Mouse (Mus musculus) neural tube, embryonic 13.5 days (tissue): ENCODE results near the gene Hs3st6. TPM values are rescaled to one million over a fixed set of nuclear protein-coding genes. Genes with fewer than 3 reads are reported as not detected.
"Not testable (repeated sequence)": the region's sequence is repeated elsewhere in the genome, so short reads cannot be mapped to it uniquely, and the experiment has no call there.

Source experiments
- ATAC-seq: fragments of 200-750 bp; cut with Nextera tagmentation; 2 replicates; pipeline ENCODE4 v1.8.0; 2017; ENCODE audit warnings: low read depth, mild to moderate bottlenecking, moderate TSS enrichment, moderate library complexity
- H3K27ac ChIP-seq: fragments of 300-500 bp; sonication (generic); replicated peaks from 2 replicates; pipeline ENCODE4 v1.5.1; 2015; ENCODE audit warnings: moderate library complexity, mild to moderate bottlenecking, inconsistent platforms
- H3K27me3 ChIP-seq: fragments of 300-500 bp; sonication (generic); 2 replicates; pipeline ENCODE4 v1.6.1; 2015; ENCODE audit warnings: mild to moderate bottlenecking, inconsistent platforms
- H3K36me3 ChIP-seq: fragments of 300-500 bp; sonication (generic); 2 replicates; pipeline ENCODE4 v1.6.1; 2015; ENCODE audit warnings: mild to moderate bottlenecking, inconsistent platforms
- H3K4me1 ChIP-seq: fragments of 300-500 bp; sonication (generic); replicated peaks from 2 replicates; pipeline ENCODE4 v1.6.1; 2015; ENCODE audit warnings: inconsistent platforms
- H3K4me2 ChIP-seq: fragments of 300-500 bp; sonication (generic); 2 replicates; pipeline ENCODE4 v1.6.1; 2015; ENCODE audit warnings: inconsistent platforms, mild to moderate bottlenecking, moderate library complexity
- H3K4me3 ChIP-seq: fragments of 300-500 bp; sonication (generic); 2 replicates; pipeline ENCODE4 v1.5.1; 2015; ENCODE audit warnings: mild to moderate bottlenecking, inconsistent platforms
- H3K9ac ChIP-seq: fragments of 300-500 bp; sonication (generic); 2 replicates; pipeline ENCODE4 v1.6.1; 2015; ENCODE audit warnings: moderate library complexity, mild to moderate bottlenecking, inconsistent platforms
- H3K9me3 ChIP-seq: fragments of 300-500 bp; sonication (generic); 2 replicates; pipeline ENCODE4 v1.6.1; 2016; ENCODE audit warnings: inconsistent platforms
- WGBS: fragments of 180-500 bp; shearing (Covaris S2); methylation state at CpG from one replicate; pipeline ENCODE4 v1.1.7; 2015; 5-methylcytosine and 5-hydroxymethylcytosine counted together
- polyA plus RNA-seq: library from polyadenylated mRNA; unstranded; fragments of >200 nt; fragmentation: Nextera tagmentation; extraction: Ambion mirVana; gene quantifications from 2 replicates; pipeline ENCODE4 v1.2.1, GENCODE M21; 2015

The Hs3st6 gene
- 0.39 and 0.59 TPM in 2 replicates for polyA plus RNA-seq

DNA sequence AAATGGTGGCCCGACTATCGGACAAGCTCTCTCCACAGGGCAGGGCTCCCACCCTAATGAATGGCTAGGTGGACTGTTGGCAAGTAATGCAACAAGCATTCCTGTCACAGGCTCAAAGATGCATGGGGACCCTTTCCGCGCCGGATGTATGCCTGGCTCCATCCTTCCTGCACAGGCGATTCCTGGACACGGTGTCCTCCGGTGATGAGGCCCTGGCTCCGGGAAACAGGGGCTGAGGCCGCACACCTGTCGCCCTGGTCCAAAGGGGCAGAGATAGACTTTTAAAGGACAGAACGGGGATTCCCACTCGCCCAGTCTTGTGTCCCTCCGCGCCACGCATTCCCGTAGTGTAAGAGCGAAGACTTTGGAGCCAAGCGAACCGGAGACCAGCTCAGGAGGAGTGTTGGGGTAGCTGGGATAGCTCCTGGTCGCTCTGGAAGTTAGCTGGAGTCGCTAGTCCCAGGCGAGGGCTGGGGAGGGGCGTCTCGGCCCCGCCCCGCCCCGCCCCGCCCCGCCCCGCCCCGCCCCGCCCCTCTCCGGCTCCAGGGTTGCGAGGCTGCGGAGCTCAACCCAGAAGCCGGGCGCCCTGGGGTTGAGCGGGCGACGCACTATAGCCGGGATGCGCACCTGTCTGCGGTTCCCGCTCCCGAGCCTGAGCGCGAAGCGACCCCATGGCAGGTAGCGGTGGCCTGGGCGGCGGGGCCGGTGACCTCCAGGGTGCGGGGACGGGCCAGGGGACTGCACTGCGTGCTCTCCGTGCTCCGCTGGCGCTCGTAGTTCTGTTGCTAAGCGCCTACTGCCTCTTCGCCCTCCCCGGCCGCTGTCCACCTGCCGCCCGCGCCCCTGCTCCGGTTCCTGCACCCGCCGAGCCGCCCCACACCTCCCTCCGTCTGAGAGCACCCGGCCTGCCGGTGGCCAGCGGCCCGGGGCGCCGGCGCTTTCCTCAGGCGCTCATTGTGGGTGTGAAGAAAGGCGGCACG is at the start of gene Hs3st6:
TSS of gene Hs3st6 (plus strand) at position 574 of the 980 bp plus-strand sequence.
- no peak within 1 kb of the TSS for H3K27ac ChIP-seq
- H3K36me3 ChIP-seq: no peaks in the 10 kb centered on the region
- H3K9ac ChIP-seq: peak within 1 kb of the TSS; percentile 60
- H3K9me3 ChIP-seq: no peaks in the 10 kb centered on the region
- H3K27me3 ChIP-seq: peaks cover 82% of the 10 kb centered on the region
- peaks cover 13% of the 10 kb centered on the region for H3K4me1 ChIP-seq
- 1% methylated on average over 82 of the region's 82 CpGs for WGBS
- ATAC-seq: peak; percentile 79
- peak within 1 kb of the TSS; percentile 45 for H3K4me3 ChIP-seq
- peak within 1 kb of the TSS; percentile 83 for H3K4me2 ChIP-seq

- H3K4me3 ChIP-seq: no peak overlapping the region
- H3K4me2 ChIP-seq: peak overlapping the region; percentile 87; the same call in 1 of the 2 replicates
- H3K27me3 ChIP-seq: no peaks in the 10 kb centered on the region
- no peak overlapping the region for H3K9ac ChIP-seq
- peaks cover 20% of the 10 kb centered on the region for H3K4me1 ChIP-seq
- H3K27ac ChIP-seq: no peak overlapping the region
- H3K36me3 ChIP-seq: peaks cover 44% of the 10 kb centered on the region
- no peak for ATAC-seq
- H3K9me3 ChIP-seq: no peaks in the 10 kb centered on the region
- WGBS: 98% methylated on average over 3 of the region's 3 CpGs
Measured at GRCm38 (mm10) chr17:24705821-24706220, 47.0 kb upstream of the Hs3st6 start.

DNA sequence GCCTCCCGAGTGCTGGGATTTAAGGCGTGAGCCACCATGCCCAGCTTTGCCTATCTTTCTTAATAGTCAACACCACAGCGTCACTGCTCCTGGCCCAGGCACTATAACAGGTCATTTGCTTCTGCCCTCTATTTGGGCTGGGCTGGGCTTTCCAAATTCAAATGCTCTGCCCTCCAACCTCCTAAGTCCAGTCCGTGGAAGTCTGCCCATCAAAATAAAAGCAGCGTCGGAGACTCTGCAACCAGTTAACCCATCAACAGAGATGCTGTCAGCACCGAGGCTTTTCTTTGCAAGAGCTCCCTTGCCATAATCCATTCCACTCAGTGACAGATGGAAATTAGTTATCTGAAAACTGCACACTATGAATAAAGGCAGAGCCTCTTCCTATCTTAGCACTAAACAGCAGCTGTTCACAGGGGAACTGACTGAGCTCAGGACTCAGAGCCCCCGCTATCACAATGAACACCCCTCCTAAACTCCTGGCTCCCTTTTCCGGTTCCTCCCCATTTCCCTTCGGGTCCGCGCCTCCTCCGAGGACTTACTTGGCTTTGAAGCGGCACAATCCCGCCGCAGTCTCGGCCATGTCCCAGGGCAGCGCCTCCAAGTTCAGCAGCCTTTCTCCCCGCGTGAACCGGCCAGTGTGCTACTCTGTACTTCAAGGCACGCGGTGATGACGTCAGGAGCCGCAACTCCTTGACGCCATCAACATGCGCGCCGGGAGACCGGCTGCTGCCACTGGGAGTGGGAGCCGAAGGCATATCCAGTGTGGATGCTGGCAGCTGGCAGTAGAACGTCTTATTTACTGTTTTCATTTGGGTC is 45.6 kb upstream of the Hs3st6 start, which contains the start of gene Tbl3:
TSS of gene Tbl3 (minus strand) at position 679 of the 819 bp plus-strand sequence.
- Histone ChIP-seq H3K4me2 (peak within 1 kb of the TSS; percentile 87), H3K4me1 (peaks cover 20% of the 10 kb centered on the region), H3K36me3 (peaks cover 30% of the 10 kb centered on the region), H3K4me3 (peak within 1 kb of the TSS; percentile 82), H3K9ac (peak within 1 kb of the TSS; percentile 84), H3K27me3 (no peaks in the 10 kb centered on the region), H3K27ac (peak within 1 kb of the TSS; percentile 83), H3K9me3 (no peaks in the 10 kb centered on the region)
- ATAC-seq: peak; percentile 85
- WGBS: 3% methylated on average over 32 of the region's 32 CpGs

DNA sequence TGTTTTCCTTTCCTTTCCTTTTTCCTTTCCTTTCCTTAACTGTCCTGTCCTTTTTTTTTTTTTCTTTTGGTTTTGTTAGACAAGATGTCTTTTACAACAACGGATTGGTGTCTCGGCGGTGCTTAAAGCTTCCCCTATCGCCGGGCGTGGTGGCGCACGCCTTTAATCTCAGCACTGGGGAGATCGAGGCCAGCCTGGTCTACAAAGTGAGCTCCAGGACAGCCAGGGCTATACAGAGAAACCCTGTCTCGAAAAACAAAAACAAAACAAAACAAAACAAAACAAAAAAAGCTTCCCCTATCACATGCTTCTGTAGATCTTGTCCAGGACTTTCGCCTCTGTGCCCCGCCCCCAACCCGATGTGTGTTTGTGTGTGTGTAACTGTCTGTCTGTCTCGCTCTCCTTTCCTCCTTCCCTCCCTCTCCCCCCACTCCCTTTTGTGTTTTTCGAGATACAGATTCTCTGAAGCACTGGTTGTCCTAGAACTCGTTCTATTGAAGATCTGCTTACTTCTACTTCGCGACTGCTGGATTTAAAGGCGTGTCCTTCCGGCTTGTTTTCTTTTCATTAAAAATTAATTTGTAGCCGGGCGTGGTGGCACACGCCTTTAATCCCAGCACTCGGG is 44.9 kb upstream of the Hs3st6 start:
- Histone ChIP-seq H3K36me3 (peaks cover 23% of the 10 kb centered on the region), H3K9me3 (no peaks in the 10 kb centered on the region), H3K9ac (peak overlapping the region; percentile 84), H3K27ac (peak overlapping the region; percentile 83), H3K4me3 (peak overlapping the region; percentile 82), H3K4me1 (peaks cover 20% of the 10 kb centered on the region), H3K4me2 (peak overlapping the region; percentile 87), H3K27me3 (no peaks in the 10 kb centered on the region)
- ATAC-seq: peak; percentile 47; the same call in 1 of the 2 replicates
- 7% methylated on average over 24 of the region's 24 CpGs for WGBS

- peaks cover 20% of the 10 kb centered on the region for H3K36me3 ChIP-seq
- 32% methylated on average over 2 of the region's 2 CpGs for WGBS
- no peak overlapping the region for H3K27ac ChIP-seq
- H3K9me3 ChIP-seq: no peaks in the 10 kb centered on the region
- 0 out of 2 replicates have a peak overlapping the region, but pooled peaks have one; percentile 87 for H3K4me2 ChIP-seq
- H3K9ac ChIP-seq: no peak overlapping the region
- H3K4me1 ChIP-seq: peaks cover 20% of the 10 kb centered on the region
- ATAC-seq: no peak
- no peak overlapping the region for H3K4me3 ChIP-seq
- no peaks in the 10 kb centered on the region for H3K27me3 ChIP-seq
Measured at GRCm38 (mm10) chr17:24708646-24709045, 44.1 kb upstream of the Hs3st6 start.

GRCm38 (mm10) chr17:24715556-24715955 is 37.2 kb upstream of the Hs3st6 start:
- ATAC-seq: no peak
- Histone ChIP-seq H3K9me3 (no peaks in the 10 kb centered on the region), H3K9ac (no peak overlapping the region), H3K4me2 (no peak overlapping the region), H3K4me3 (no peak overlapping the region), H3K4me1 (peaks cover 11% of the 10 kb centered on the region), H3K27me3 (no peaks in the 10 kb centered on the region), H3K27ac (no peak overlapping the region), H3K36me3 (peaks cover 20% of the 10 kb centered on the region)
- 49% methylated on average over 6 of the region's 6 CpGs for WGBS

GRCm38 (mm10) chr17:24716166-24716682 is 36.6 kb upstream of the Hs3st6 start:
- no peak overlapping the region for H3K4me3 ChIP-seq
- no peak overlapping the region for H3K27ac ChIP-seq
- no peak for ATAC-seq
- no peak overlapping the region for H3K9ac ChIP-seq
- H3K9me3 ChIP-seq: no peaks in the 10 kb centered on the region
- no peaks in the 10 kb centered on the region for H3K27me3 ChIP-seq
- H3K4me2 ChIP-seq: no peak overlapping the region
- peaks cover 16% of the 10 kb centered on the region for H3K4me1 ChIP-seq
- peaks cover 22% of the 10 kb centered on the region for H3K36me3 ChIP-seq
- 95% methylated on average over 15 of the region's 15 CpGs for WGBS

GRCm38 (mm10) chr17:24717943-24718342 is 34.8 kb upstream of the Hs3st6 start, which contains the start of the genes Rnf151 and Rps2:
Gene Rnf151 (minus strand): TSS chr17:24718063.
Gene Rps2 (plus strand): TSS chr17:24718116.
- no peaks in the 10 kb centered on the region for H3K27me3 ChIP-seq
- H3K9ac ChIP-seq: peak within 1 kb of the TSS; percentile 92
- peak within 1 kb of the TSS; percentile 67 for H3K4me2 ChIP-seq
- H3K9me3 ChIP-seq: no peaks in the 10 kb centered on the region
- H3K27ac ChIP-seq: no peak within 1 kb of the TSS
- H3K36me3 ChIP-seq: peaks cover 38% of the 10 kb centered on the region
- 77% methylated on average over 4 of the region's 4 CpGs for whole genome bisulfite sequencing
- peaks cover 33% of the 10 kb centered on the region for H3K4me1 ChIP-seq
- no peak for ATAC-seq
- H3K4me3 ChIP-seq: peak within 1 kb of the TSS; percentile 87

GRCm38 (mm10) chr17:24718938-24719337 is 33.9 kb upstream of the Hs3st6 start:
- peaks cover 42% of the 10 kb centered on the region for H3K4me1 ChIP-seq
- H3K27ac ChIP-seq, H3K9me3 ChIP-seq, ATAC-seq, H3K27me3 ChIP-seq: not testable (repeated sequence)
- peaks cover 38% of the 10 kb centered on the region for H3K36me3 ChIP-seq
- peak overlapping the region; percentile 67 for H3K4me2 ChIP-seq
- peak overlapping the region; percentile 92 for H3K9ac ChIP-seq
- peak overlapping the region; percentile 87 for H3K4me3 ChIP-seq
- 66% methylated on average over 5 of the region's 5 CpGs for WGBS

GRCm38 (mm10) chr17:24719494-24720222 is 33.1 kb upstream of the Hs3st6 start:
- Histone ChIP-seq H3K4me3 (peak overlapping the region; percentile 87), H3K9me3 (no peaks in the 10 kb centered on the region), H3K36me3 (peaks cover 38% of the 10 kb centered on the region), H3K4me1 (peaks cover 42% of the 10 kb centered on the region), H3K4me2 (peak overlapping the region; percentile 78), H3K27ac (peak overlapping the region; percentile 88), H3K9ac (peak overlapping the region; percentile 92), H3K27me3 (no peaks in the 10 kb centered on the region)
- peak; percentile 97 for ATAC-seq
- WGBS: under 1% methylated on average over 61 of the region's 61 CpGs
